Mouse (Mus musculus): ENCODE measurements at regions not wholly inside any gene's neighbourhood (a gene's known extent, or its start where the extent isn't known, plus 50 kb on each side); places are given as distances from the start of the nearest gene placed in this dataset.

DNA sequence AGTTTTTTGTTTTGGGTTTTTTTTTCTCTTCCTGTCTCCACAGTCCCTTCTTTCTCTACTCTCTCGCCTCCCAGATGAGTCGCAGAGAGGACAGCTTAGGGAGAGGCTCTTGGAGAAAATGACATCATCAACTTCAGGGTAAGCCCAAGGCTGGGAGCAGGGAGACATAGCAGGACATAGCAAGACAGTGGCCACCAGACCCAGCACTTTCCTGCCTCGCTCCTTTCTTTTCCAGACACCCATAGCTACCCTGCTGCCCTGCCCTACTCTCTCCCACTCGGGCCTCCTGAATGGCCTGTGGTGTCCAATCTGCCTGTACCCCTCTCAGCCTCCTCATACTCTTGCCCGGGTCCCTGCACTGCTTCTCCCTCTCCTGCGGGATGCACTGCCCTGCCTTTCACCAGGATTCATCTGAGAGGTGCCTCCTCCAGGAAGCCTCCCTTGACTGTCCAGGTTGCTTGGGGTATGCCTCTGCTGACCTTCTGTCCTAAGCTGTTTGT is 133.8 kb downstream of the Hmg20a start:
- TF ChIP-seq CTCF (IDR thresholded peaks at IDR 0.05; ENCODE audit: low read depth) (no peak), EP300 (IDR thresholded peaks at IDR 0.05; ENCODE audit: low read depth) (no peak)
